Mouse (Mus musculus) liver, postnatal 0 days (tissue): ENCODE data around the gene Olfr1414. TPM values are rescaled to one million over a fixed set of nuclear protein-coding genes. Genes with fewer than 3 reads are reported as not detected.
A peak's percentile ranks its signal among the peaks of the same experiment; 100 is the strongest.
"Not testable (repeated sequence)": the region's sequence is repeated elsewhere in the genome, so short reads cannot be mapped to it uniquely, and the experiment has no call there.

Experiments used
- ATAC-seq: fragments of 200-750 bp; cut with Nextera tagmentation; 2 replicates; pipeline ENCODE4 v1.8.0; 2017; ENCODE audit warnings: mild to moderate bottlenecking, moderate library complexity
- DNase-seq: peaks from one replicate; pipeline ENCODE4 v3.0.0-alpha.2; 2016
- H3K27ac ChIP-seq: fragments of 300-500 bp; sonication (generic); 2 replicates; pipeline ENCODE4 v1.5.1; 2014; ENCODE audit warnings: antibody characterized with exemption, moderate library complexity, mild to moderate bottlenecking, low read depth
- H3K27me3 ChIP-seq: fragments of 300-500 bp; sonication (generic); 2 replicates; pipeline ENCODE4 v1.6.1; 2014; ENCODE audit warnings: low read length, control low read depth, mixed read lengths; ENCODE audit not compliant: insufficient read depth
- H3K36me3 ChIP-seq: fragments of 300-500 bp; sonication (generic); replicated peaks from 2 replicates; pipeline ENCODE4 v1.6.1; 2014; ENCODE audit warnings: mild to moderate bottlenecking, control low read depth, low read length, moderate library complexity, mixed read lengths; ENCODE audit not compliant: insufficient read depth
- H3K4me1 ChIP-seq: fragments of 300-500 bp; sonication (generic); 2 replicates; pipeline ENCODE4 v1.6.1; 2014; ENCODE audit warnings: antibody characterized with exemption, mild to moderate bottlenecking, control low read depth; ENCODE audit not compliant: insufficient read depth
- H3K4me2 ChIP-seq: fragments of 300-500 bp; sonication (generic); 2 replicates; pipeline ENCODE4 v1.6.1; 2014; ENCODE audit warnings: low read depth, mild to moderate bottlenecking, low read length, moderate library complexity, mixed read lengths
- H3K4me3 ChIP-seq: fragments of 300-500 bp; sonication (generic); 2 replicates; pipeline ENCODE4 v1.5.1; 2014; ENCODE audit warnings: low read depth, low read length
- H3K9ac ChIP-seq: fragments of 300-500 bp; sonication (generic); replicated peaks from 2 replicates; pipeline ENCODE4 v1.6.1; 2014; ENCODE audit warnings: mild to moderate bottlenecking, moderate library complexity
- H3K9me3 ChIP-seq: fragments of 300-500 bp; sonication (generic); 2 replicates; pipeline ENCODE4 v1.6.1; 2016; ENCODE audit warnings: mild to moderate bottlenecking, control low read depth, low read length, mixed read lengths
- CTCF ChIP-seq: sonication (generic); IDR thresholded peaks from 2 replicates; pipeline ENCODE4 v1.5.1; 2016; ENCODE audit warnings: antibody characterized with exemption, low read depth
- EP300 ChIP-seq: IDR thresholded peaks from 2 replicates; pipeline ENCODE4 v1.6.1; 2016; ENCODE audit warnings: antibody characterized with exemption, low read depth, mild to moderate bottlenecking
- WGBS: fragments of 180-500 bp; shearing (Covaris S2); extraction: QIAGEN DNeasy Blood & Tissue Kit; methylation state at CpG from one replicate; pipeline ENCODE4 v1.1.7; 2014; ENCODE audit not compliant: insufficient replicate concordance; 5-methylcytosine and 5-hydroxymethylcytosine counted together
- polyA plus RNA-seq: library from polyadenylated mRNA; unstranded; fragments of >200 nt; fragmentation: Nextera tagmentation; extraction: Ambion mirVana; gene quantifications from 2 replicates; pipeline ENCODE4 v1.2.1, GENCODE M21; 2015

The Olfr1414 gene
- polyA plus RNA-seq, 1 experiment from 2014 or later, result not detected

DNA sequence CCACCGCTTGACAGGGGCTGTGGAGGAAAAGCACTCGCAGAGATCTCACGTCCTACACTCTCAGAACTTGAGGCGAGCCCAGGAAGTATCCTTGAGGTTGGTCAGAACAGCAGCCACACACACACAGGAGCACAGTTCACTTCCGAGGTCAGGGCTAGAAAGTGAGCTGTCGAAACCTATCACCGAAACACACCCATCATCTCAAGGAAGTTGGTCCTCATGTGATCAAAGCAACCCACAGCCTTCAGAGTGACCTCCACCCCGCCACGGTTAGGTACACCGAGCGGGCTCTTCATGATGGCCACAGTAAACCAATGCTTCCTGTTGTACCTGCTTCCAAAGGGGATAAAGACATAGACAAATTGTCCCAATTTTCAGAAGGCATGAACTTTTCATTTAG is 3.1 kb downstream of the Olfr1414 start:
- Histone ChIP-seq H3K9ac (no peak overlapping the region), H3K27ac (no peak overlapping the region), H3K36me3 (no peaks in the 10 kb centered on the region), H3K27me3 (no peaks in the 10 kb centered on the region), H3K4me1 (no peaks in the 10 kb centered on the region), H3K9me3 (no peaks in the 10 kb centered on the region), H3K4me3 (no peak overlapping the region), H3K4me2 (no peak overlapping the region)
- WGBS, result 58% methylated on average over 11 of the region's 11 CpGs
- TF ChIP-seq EP300 (no peak), CTCF (no peak)
- no peak for ATAC-seq
- DNase-seq, result no peak

DNA sequence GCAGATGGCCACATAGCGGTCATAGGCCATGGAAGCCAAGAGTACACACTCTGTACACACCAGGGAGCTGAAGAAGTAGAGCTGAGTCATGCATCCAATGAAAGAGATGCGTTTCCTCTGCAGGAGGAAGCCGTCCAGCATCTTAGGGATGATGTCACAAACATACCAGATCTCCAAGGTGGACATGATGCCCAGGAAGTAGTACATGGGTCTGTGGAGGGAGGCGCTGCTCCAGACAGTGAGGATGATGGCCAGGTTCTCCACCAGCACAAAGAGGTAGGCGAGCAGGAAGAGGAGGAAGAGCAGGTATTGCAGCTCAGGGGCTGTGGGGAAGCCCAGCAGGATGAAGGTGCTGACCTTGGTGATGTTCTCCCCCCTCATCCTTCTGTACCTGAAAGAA is 6.8 kb downstream of the Olfr1414 start:
- not testable (repeated sequence) for H3K9ac ChIP-seq, DNase-seq, H3K4me1 ChIP-seq, H3K36me3 ChIP-seq, H3K9me3 ChIP-seq, H3K27ac ChIP-seq, H3K27me3 ChIP-seq, H3K4me3 ChIP-seq, ATAC-seq, H3K4me2 ChIP-seq
- WGBS, result 77% methylated on average over 4 of the region's 5 CpGs

DNA sequence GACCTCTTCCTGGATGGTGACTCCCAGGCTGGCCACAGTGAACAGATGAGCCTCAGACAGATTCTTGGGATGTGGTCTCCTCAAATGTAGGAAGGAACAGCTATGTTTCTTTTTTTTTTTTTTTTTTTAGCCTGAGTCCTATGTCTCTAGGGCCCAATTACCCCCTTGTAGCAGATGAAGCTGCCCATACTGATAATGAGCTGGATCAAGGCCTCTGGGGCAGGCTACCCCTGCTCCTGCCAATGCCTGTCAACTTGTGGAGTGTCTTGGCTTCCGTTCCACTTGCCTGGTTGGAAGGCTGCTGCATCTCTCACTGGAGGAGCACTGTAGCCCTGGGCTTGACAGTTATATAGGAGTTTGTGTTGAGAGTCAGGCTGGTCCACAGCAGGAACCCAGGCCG is 22.5 kb downstream of the Olfr1414 start, which contains the start of gene Olfr1415:
Gene Olfr1415 (minus strand): TSS at position 101 of the 400 bp plus-strand sequence.
- H3K27ac ChIP-seq, result no peak within 1 kb of the TSS
- H3K9me3 ChIP-seq, result no peaks in the 10 kb centered on the region
- H3K4me2 ChIP-seq, result no peak within 1 kb of the TSS
- WGBS, result 62% methylated on average over 2 of the region's 2 CpGs
- no peaks in the 10 kb centered on the region for H3K4me1 ChIP-seq
- no peaks in the 10 kb centered on the region for H3K27me3 ChIP-seq
- no peaks in the 10 kb centered on the region for H3K36me3 ChIP-seq
- TF ChIP-seq CTCF (no peak), EP300 (no peak)
- H3K9ac ChIP-seq, result no peak within 1 kb of the TSS
- no peak within 1 kb of the TSS for H3K4me3 ChIP-seq
- DNase-seq (no peak), ATAC-seq (no peak)

GRCm38 (mm10) chr1:92485013-92485412 is 33.4 kb downstream of the Olfr1414 start, which contains the start of gene Olfr1416:
Olfr1416 (minus strand) TSS chr1:92485113.
- no peak within 1 kb of the TSS for H3K4me3 ChIP-seq
- no peak within 1 kb of the TSS for H3K27ac ChIP-seq
- no peaks in the 10 kb centered on the region for H3K9me3 ChIP-seq
- H3K36me3 ChIP-seq, result no peaks in the 10 kb centered on the region
- TF ChIP-seq CTCF (no peak), EP300 (no peak)
- ATAC-seq (no peak), DNase-seq (no peak)
- no peaks in the 10 kb centered on the region for H3K27me3 ChIP-seq
- no peaks in the 10 kb centered on the region for H3K4me1 ChIP-seq
- H3K4me2 ChIP-seq, result no peak within 1 kb of the TSS
- H3K9ac ChIP-seq, result no peak within 1 kb of the TSS

- DNase-seq (no peak), ATAC-seq (peak; percentile 62)
- Histone ChIP-seq H3K9ac (peak overlapping the region; percentile 93), H3K9me3 (no peaks in the 10 kb centered on the region), H3K4me1 (peaks cover 14% of the 10 kb centered on the region), H3K4me2 (peak overlapping the region; percentile 97), H3K27ac (peak overlapping the region; percentile 90), H3K36me3 (peaks cover 18% of the 10 kb centered on the region), H3K4me3 (peak overlapping the region; percentile 84), H3K27me3 (no peaks in the 10 kb centered on the region)
- TF ChIP-seq EP300, result no peak
- TF ChIP-seq CTCF, result no peak
- WGBS, result 2% methylated on average over 10 of the region's 10 CpGs
These were observed 44.3 kb downstream of the Olfr1414 start for GRCm38 (mm10) chr1:92474066-92474578.

DNA sequence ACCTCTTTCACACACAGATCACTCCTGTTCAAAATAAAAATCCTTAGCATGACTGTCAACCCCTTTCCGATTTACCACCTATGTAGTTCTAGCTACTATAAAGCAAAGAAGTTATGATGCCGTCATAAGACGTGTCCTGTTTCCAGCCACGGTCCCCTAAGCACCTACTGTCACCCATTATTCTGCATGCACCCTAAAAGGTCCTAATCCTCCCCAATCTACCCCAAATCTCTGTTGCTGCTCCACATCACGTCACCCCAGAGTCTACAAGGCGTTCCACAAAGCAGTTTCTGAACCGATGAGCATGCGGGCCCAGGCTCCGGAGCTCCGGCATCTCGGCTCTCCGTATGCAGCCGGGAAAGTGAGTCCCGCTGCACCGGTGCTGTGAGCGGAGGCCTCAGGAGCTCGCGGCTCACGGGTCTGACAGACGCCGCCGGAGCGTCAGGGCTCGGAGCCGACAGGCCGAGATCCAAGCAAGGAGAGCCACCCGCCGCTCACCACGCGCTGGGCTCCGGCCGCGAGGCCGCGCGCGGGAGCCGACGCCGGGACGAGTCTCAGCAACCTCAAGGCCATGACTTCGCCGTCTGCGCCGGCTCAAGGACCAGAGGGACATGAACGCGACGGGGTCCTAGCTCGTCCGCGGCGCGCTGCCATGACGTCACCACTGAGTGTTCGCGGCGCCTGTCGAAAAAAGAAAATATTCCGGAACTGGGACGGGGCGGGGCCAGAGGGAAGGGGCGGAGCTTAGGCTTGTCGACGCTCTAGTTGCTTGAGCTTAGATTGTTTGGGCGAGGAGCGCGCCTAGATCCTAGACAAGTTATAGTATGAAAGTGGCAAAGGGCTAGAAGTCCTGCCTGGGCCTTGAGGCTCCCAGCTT is 45.1 kb downstream of the Olfr1414 start, which contains the start of gene Ndufa10:
Gene Ndufa10 (minus strand): TSS at position 696 of the 877 bp plus-strand sequence.
- 1% methylated on average over 67 of the region's 67 CpGs for WGBS
- ATAC-seq (peak; percentile 94), DNase-seq (peak; percentile 98)
- H3K27ac ChIP-seq, result peak within 1 kb of the TSS; percentile 90
- no peaks in the 10 kb centered on the region for H3K9me3 ChIP-seq
- H3K27me3 ChIP-seq, result no peaks in the 10 kb centered on the region
- TF ChIP-seq CTCF (no peak), EP300 (peak; percentile 60; the same call in 1 of the 2 replicates)
- peak within 1 kb of the TSS; percentile 97 for H3K4me2 ChIP-seq
- H3K4me1 ChIP-seq, result peaks cover 14% of the 10 kb centered on the region
- peaks cover 24% of the 10 kb centered on the region for H3K36me3 ChIP-seq
- peak within 1 kb of the TSS; percentile 93 for H3K9ac ChIP-seq
- peak within 1 kb of the TSS; percentile 84 for H3K4me3 ChIP-seq
